Mouse (Mus musculus): ENCODE results near the gene Camta1.

Camta1 gene

GRCm38 (mm10) chr4:151438561-151438960 lies 423.1 kb downstream of the Camta1 start:
- ChIA-PET CTCF (interaction anchor here in 1 of 4 experiments (0.7 kb wide), 1 partner anchor 1280 kb away, joined by 11 read pairs; no protein-coding TSS in a partner anchor), POLR2A (no interaction called here)

- ChIA-PET CTCF (no interaction called here), POLR2A (interaction anchor here in 1 of 4 experiments (0.6 kb wide), 1 partner anchor 27 kb away, joined by 3 read pairs; no protein-coding TSS in a partner anchor)
Observed at GRCm38 (mm10) chr4:151437859-151438258, 423.8 kb downstream of the Camta1 start.

GRCm38 (mm10) chr4:151425133-151425532 lies 436.5 kb downstream of the Camta1 start:
- ChIA-PET CTCF (interaction anchor here (0.6 to 1.2 kb wide), 11 partner anchors 9 to 1363 kb away, joined by 3 to 5 read pairs (median 3); no protein-coding TSS in a partner anchor), POLR2A (interaction anchor here in 1 of 4 experiments (0.8 to 1.5 kb wide), 2 partner anchors 11 to 14 kb away, joined by 3 to 4 read pairs; no protein-coding TSS in a partner anchor)

- CTCF ChIA-PET = no interaction called here
- POLR2A ChIA-PET = no interaction called here
Observed at GRCm38 (mm10) chr4:151422922-151423321, 438.8 kb downstream of the Camta1 start.

GRCm38 (mm10) chr4:151422361-151422760 lies 439.3 kb downstream of the Camta1 start:
- POLR2A ChIA-PET = no interaction called here

GRCm38 (mm10) chr4:151418344-151418875 lies 443.3 kb downstream of the Camta1 start:
- ChIA-PET POLR2A (no interaction called here), CTCF (no interaction called here)

More at GRCm38 (mm10) chr4:151422361-151422760, 439.3 kb downstream of the Camta1 start:
- CTCF ChIA-PET = no interaction called here

- ChIA-PET CTCF (interaction anchor here in 2 of 4 experiments (1.2 kb wide), 2 partner anchors 9 to 11 kb away, joined by 3 to 5 read pairs; no protein-coding TSS in a partner anchor), POLR2A (interaction anchor here in 1 of 4 experiments (1.1 to 1.2 kb wide), 2 partner anchors 12 to 33 kb away, joined by 3 read pairs; no protein-coding TSS in a partner anchor)
Observed at GRCm38 (mm10) chr4:151415812-151416211, 445.9 kb downstream of the Camta1 start.

GRCm38 (mm10) chr4:151415376-151415775 lies 446.3 kb downstream of the Camta1 start:
- ChIA-PET CTCF (interaction anchor here in 2 of 4 experiments (1.2 kb wide), 2 partner anchors 9 to 10 kb away, joined by 3 to 5 read pairs; no protein-coding TSS in a partner anchor), POLR2A (interaction anchor here in 1 of 4 experiments (1.1 to 1.2 kb wide), 2 partner anchors 13 to 32 kb away, joined by 3 read pairs; no protein-coding TSS in a partner anchor)

GRCm38 (mm10) chr4:151414952-151415351 lies 446.7 kb downstream of the Camta1 start:
- ChIA-PET POLR2A (interaction anchor here in 1 of 4 experiments (1.1 to 1.2 kb wide), 2 partner anchors 13 to 32 kb away, joined by 3 read pairs; no protein-coding TSS in a partner anchor), CTCF (interaction anchor here in 2 of 4 experiments (1.2 kb wide), 2 partner anchors 10 kb away, joined by 3 to 5 read pairs; no protein-coding TSS in a partner anchor)

GRCm38 (mm10) chr4:151411641-151412061 lies 450.0 kb downstream of the Camta1 start:
- POLR2A ChIA-PET = interaction anchor here in 3 of 4 experiments (0.6 to 1.7 kb wide), 7 partner anchors 10 to 1901 kb away, joined by 3 to 10 read pairs (median 3); no protein-coding TSS in a partner anchor
- CTCF ChIA-PET = interaction anchor here in 2 of 4 experiments (0.6 to 1.4 kb wide), 2 partner anchors 13 to 22 kb away, joined by 3 to 4 read pairs; no protein-coding TSS in a partner anchor

- ChIA-PET POLR2A (interaction anchor here in 2 of 4 experiments (0.6 to 1.7 kb wide), 4 partner anchors 10 to 234 kb away, joined by 3 to 10 read pairs (median 4); no protein-coding TSS in a partner anchor), CTCF (interaction anchor here in 2 of 4 experiments (0.7 to 1.4 kb wide), 3 partner anchors 13 to 109 kb away, joined by 3 to 5 read pairs (median 4); no protein-coding TSS in a partner anchor)
Observed at GRCm38 (mm10) chr4:151411016-151411415, 450.7 kb downstream of the Camta1 start.

GRCm38 (mm10) chr4:151409291-151409690 lies 452.4 kb downstream of the Camta1 start:
- ChIA-PET POLR2A (interaction anchor here in 1 of 4 experiments (0.6 kb wide), 1 partner anchor 981 kb away, joined by 3 read pairs; no protein-coding TSS in a partner anchor), CTCF (interaction anchor here in 2 of 4 experiments (1.5 to 1.8 kb wide), 2 partner anchors 74 to 126 kb away, joined by 3 to 4 read pairs; no protein-coding TSS in a partner anchor)

- CTCF ChIA-PET = interaction anchor here in 3 of 4 experiments (0.6 to 1.8 kb wide), 4 partner anchors 26 to 167 kb away, joined by 3 to 6 read pairs (median 4); no protein-coding TSS in a partner anchor
- POLR2A ChIA-PET = interaction anchor here in 1 of 4 experiments (0.7 to 1.1 kb wide), 2 partner anchors 168 to 770 kb away, joined by 3 to 8 read pairs; no protein-coding TSS in a partner anchor
Observed at GRCm38 (mm10) chr4:151408811-151409210, 452.9 kb downstream of the Camta1 start.

- ChIA-PET POLR2A (interaction anchor here in 2 of 4 experiments (0.6 to 1.1 kb wide), 3 partner anchors 77 to 771 kb away, joined by 3 to 8 read pairs (median 3); no protein-coding TSS in a partner anchor), CTCF (interaction anchor here (0.6 to 2.5 kb wide), 11 partner anchors 25 to 485 kb away, joined by 3 to 16 read pairs (median 3); no protein-coding TSS in a partner anchor)
Observed at GRCm38 (mm10) chr4:151408246-151408645, 453.4 kb downstream of the Camta1 start.

GRCm38 (mm10) chr4:151407129-151407528 lies 454.5 kb downstream of the Camta1 start:
- ChIA-PET POLR2A (interaction anchor here in 1 of 4 experiments (1.3 kb wide), 1 partner anchor 20 kb away, joined by 5 read pairs; no protein-coding TSS in a partner anchor), CTCF (interaction anchor here (0.6 to 2.5 kb wide), 17 partner anchors 9 to 1141 kb away, joined by 3 to 16 read pairs (median 3); no protein-coding TSS in a partner anchor)

GRCm38 (mm10) chr4:151404581-151405256 lies 457.0 kb downstream of the Camta1 start:
- ChIA-PET POLR2A (interaction anchor here in 2 of 4 experiments (0.5 to 1.4 kb wide), 7 partner anchors 18 to 602 kb away, joined by 3 to 6 read pairs (median 4); no protein-coding TSS in a partner anchor), CTCF (interaction anchor here in 3 of 4 experiments (0.6 to 1.9 kb wide), 12 partner anchors 11 to 816 kb away, joined by 3 to 7 read pairs (median 3); no protein-coding TSS in a partner anchor)

GRCm38 (mm10) chr4:151401685-151402397 lies 459.8 kb downstream of the Camta1 start:
- POLR2A ChIA-PET = interaction anchor here in 1 of 4 experiments (1.4 to 2.6 kb wide), 2 partner anchors 10 to 15 kb away, joined by 4 to 15 read pairs; no protein-coding TSS in a partner anchor
- CTCF ChIA-PET = interaction anchor here in 2 of 4 experiments (0.6 to 1.2 kb wide), 2 partner anchors 62 to 383 kb away, joined by 3 to 4 read pairs; no protein-coding TSS in a partner anchor

Measured in embryonic stem cell, embryonic (primary cell).